ENCODE assay signal across 8 mouse cellular contexts in the genomic region with DNA sequence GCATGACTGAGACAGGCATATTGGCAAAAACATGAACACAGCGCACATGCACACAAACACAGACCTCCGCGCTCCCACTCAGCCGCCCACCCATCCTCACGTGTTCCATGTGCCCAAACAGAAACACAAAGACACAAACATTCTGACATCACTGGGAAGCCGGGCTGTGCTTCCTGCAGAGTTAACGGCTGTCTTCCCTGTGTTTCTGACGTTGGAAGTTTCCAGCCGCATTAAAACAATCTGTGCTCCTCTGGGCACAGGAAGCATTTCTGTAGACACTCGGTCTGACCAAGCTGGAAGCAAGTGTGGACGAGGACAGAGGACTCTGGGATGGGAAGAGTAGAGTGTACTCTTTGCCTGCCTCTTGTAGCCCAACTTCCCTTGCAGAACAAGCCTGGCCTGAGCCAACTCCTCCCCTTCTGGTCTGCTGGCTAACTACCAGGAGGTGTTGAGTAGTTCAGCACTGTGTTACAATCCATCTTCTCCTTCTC.
DNase-seq lines count a peak whose midpoint lies in the region.

No protein-coding gene starts in this region.

- DNase-seq in adrenal gland, postnatal 14 days: peak; percentile 27
- no peak for DNase-seq in adrenal gland, adult 8-10 months
- DNase-seq in brain, adult 2 months (ENCODE audit: low read depth, low spot score): peak; percentile 73
- DNase-seq in frontal cortex, postnatal 36 days (ENCODE audit: low spot score in 2 of 2): peak; percentile 31 to 33
- peak; percentile 24 to 26 for DNase-seq in left cerebral cortex, postnatal 36 days (ENCODE audit: low spot score in 2 of 2)
- no peak for DNase-seq in kidney, adult 9 months
- no peak for DNase-seq in testis, postnatal 14 days (ENCODE audit: low spot score)
- DNase-seq in testis, postnatal 10 days (ENCODE audit: low spot score): no peak

- intact Hi-C loops in left cerebral cortex, postnatal 36 days (cut with DNase I): no loop called here

Comparison
In these comparisons a context has a peak if more than half of its experiments do, and no peak if none do; other contexts are left out.
1. DNase-seq: peak in adrenal gland, postnatal 14 days (single experiment), brain, adult 2 months (single experiment), frontal cortex, postnatal 36 days (2 of 2) and left cerebral cortex, postnatal 36 days (2 of 2); none in adrenal gland, adult 8-10 months (single experiment), kidney, adult 9 months (single experiment), testis, postnatal 14 days (single experiment) and testis, postnatal 10 days (single experiment).